Mouse (Mus musculus): Measurements from ENCODE around the gene Fignl2.

DNA sequence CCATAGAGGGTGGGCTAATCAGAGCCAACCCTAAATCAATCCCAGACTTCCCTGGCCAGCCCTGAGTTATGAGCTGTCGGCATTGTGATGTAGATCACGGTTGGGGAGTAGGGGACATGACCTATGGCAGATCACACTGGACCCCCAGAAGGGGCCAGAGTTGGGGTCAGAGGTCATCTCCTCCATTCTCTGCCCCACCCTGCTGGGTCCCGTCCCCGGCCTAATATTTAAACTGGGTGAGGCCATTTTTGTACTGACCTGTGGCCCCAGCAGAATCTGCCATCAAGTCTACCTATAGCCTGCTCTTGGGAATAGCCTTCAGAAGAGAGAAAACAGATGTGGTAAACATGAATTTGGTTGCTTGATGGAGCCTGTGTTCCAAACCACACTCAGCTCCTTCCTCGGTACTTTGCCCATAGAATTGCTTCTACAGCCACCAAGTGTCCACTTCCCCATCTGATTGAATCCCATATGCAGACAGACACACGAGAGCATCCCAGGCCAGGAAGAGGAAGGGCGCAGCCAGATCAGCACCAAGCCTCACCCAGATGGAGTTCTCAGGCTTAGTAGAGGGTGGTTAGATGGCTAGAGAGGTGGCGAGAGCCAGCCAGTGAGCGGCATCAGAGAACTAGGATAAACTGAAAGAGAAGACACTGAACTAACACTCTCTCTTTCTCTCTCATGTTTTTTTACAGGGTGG, 25.4 kb upstream of the Fignl2 start:
- TF ChIP-seq CTCF (IDR thresholded peaks at IDR 0.05; ENCODE audit: low read depth) (no peak), EP300 (IDR thresholded peaks at IDR 0.05; ENCODE audit: low read depth) (no peak)

Measured in liver, embryonic 14.5 days (tissue).